Mouse (Mus musculus) adrenal gland, postnatal 25 days (tissue): Measurements from ENCODE around the gene Pde10a. TPM values are rescaled to one million over a fixed set of nuclear protein-coding genes. Genes with fewer than 3 reads are reported as not detected.
A peak's percentile ranks its signal among the peaks of the same experiment; 100 is the strongest.

ENCODE experiments used
- DNase-seq: peaks from one replicate; pipeline ENCODE4 v3.0.0; 2021; ENCODE audit warnings: mixed read lengths
- total RNA-seq: library from RNA; stranded (reverse); gene quantifications from 2 replicates; pipeline ENCODE4 v1.2.3, GENCODE M21; 2021

The Pde10a gene
- total RNA-seq, 1 experiment from 2014 or later = 16.8 TPM

- peak; percentile 83 for DNase-seq
Measured at GRCm38 (mm10) chr17:8801083-8801854, 276.1 kb downstream of the Pde10a start.

GRCm38 (mm10) chr17:8801855-8802104, 276.6 kb downstream of the Pde10a start:
- DNase-seq = no peak

GRCm38 (mm10) chr17:8802161-8802888, 277.2 kb downstream of the Pde10a start:
- peak; percentile 63 for DNase-seq

GRCm38 (mm10) chr17:8802889-8803799, 278.0 kb downstream of the Pde10a start:
- DNase-seq = no peak

GRCm38 (mm10) chr17:8807345-8807744, 282.2 kb downstream of the Pde10a start:
- no peak for DNase-seq

- no peak for DNase-seq
Measured at GRCm38 (mm10) chr17:8809771-8810170, 284.6 kb downstream of the Pde10a start.

GRCm38 (mm10) chr17:8810201-8810600, 285.0 kb downstream of the Pde10a start:
- DNase-seq = no peak

GRCm38 (mm10) chr17:8812228-8812865, 287.2 kb downstream of the Pde10a start:
- no peak for DNase-seq

- no peak for DNase-seq
Measured at GRCm38 (mm10) chr17:8813773-8814491, 288.8 kb downstream of the Pde10a start.

GRCm38 (mm10) chr17:8815376-8815775, 290.2 kb downstream of the Pde10a start:
- no peak for DNase-seq

- DNase-seq = no peak
Measured at GRCm38 (mm10) chr17:8815864-8816263, 290.7 kb downstream of the Pde10a start.

- DNase-seq = no peak
Measured at GRCm38 (mm10) chr17:8818675-8819074, 293.5 kb downstream of the Pde10a start.

GRCm38 (mm10) chr17:8823548-8823947, 298.4 kb downstream of the Pde10a start:
- DNase-seq = no peak

- no peak for DNase-seq
Measured at GRCm38 (mm10) chr17:8827204-8827603, 302.0 kb downstream of the Pde10a start.

GRCm38 (mm10) chr17:8831001-8831400, 305.8 kb downstream of the Pde10a start:
- no peak for DNase-seq

GRCm38 (mm10) chr17:8836292-8836691, 311.1 kb downstream of the Pde10a start:
- no peak for DNase-seq

GRCm38 (mm10) chr17:8838252-8838651, 313.1 kb downstream of the Pde10a start:
- DNase-seq = no peak

- no peak for DNase-seq
Measured at GRCm38 (mm10) chr17:8839237-8840011, 314.3 kb downstream of the Pde10a start.

- DNase-seq = no peak
Measured at GRCm38 (mm10) chr17:8841094-8841493, 315.9 kb downstream of the Pde10a start.

GRCm38 (mm10) chr17:8841897-8842540, 316.8 kb downstream of the Pde10a start:
- no peak for DNase-seq
